Mouse (Mus musculus) liver, embryonic 16.5 days (tissue): ENCODE results near the gene Cacnb2. TPM values are rescaled to one million over a fixed set of nuclear protein-coding genes. Genes with fewer than 3 reads are reported as not detected.

Experiments used
- ATAC-seq: fragments of 200-750 bp; cut with Nextera tagmentation; 2 replicates; pipeline ENCODE4 v1.8.0; 2017; ENCODE audit warnings: low read depth, mild to moderate bottlenecking, moderate number of reproducible peaks, moderate library complexity
- H3K27ac ChIP-seq: fragments of 300-500 bp; sonication (generic); 2 replicates; pipeline ENCODE4 v1.5.1; 2014; ENCODE audit warnings: mild to moderate bottlenecking, low read length
- H3K27me3 ChIP-seq: fragments of 300-500 bp; sonication (generic); 2 replicates; pipeline ENCODE4 v1.6.1; 2014; ENCODE audit warnings: low read depth, low read length, mixed read lengths; ENCODE audit not compliant: control insufficient read depth, insufficient read depth
- H3K36me3 ChIP-seq: fragments of 300-500 bp; sonication (generic); 2 replicates; pipeline ENCODE4 v1.6.1; 2014; ENCODE audit warnings: mild to moderate bottlenecking; ENCODE audit not compliant: control insufficient read depth, insufficient read depth
- H3K4me1 ChIP-seq: fragments of 300-500 bp; sonication (generic); 2 replicates; pipeline ENCODE4 v1.6.1; 2014; ENCODE audit warnings: low read depth, low read length, mixed read lengths; ENCODE audit not compliant: control insufficient read depth
- H3K4me2 ChIP-seq: fragments of 300-500 bp; sonication (generic); 2 replicates; pipeline ENCODE4 v1.6.1; 2014; ENCODE audit warnings: low read depth, low read length, mixed read lengths
- H3K4me3 ChIP-seq: fragments of 300-500 bp; sonication (generic); 2 replicates; pipeline ENCODE4 v1.5.1; 2014; ENCODE audit warnings: low read depth, mild to moderate bottlenecking, low read length
- H3K9ac ChIP-seq: fragments of 300-500 bp; sonication (generic); 2 replicates; pipeline ENCODE4 v1.6.1; 2014; ENCODE audit warnings: low read depth, low read length
- H3K9me3 ChIP-seq: fragments of 300-500 bp; sonication (generic); replicated peaks from 2 replicates; pipeline ENCODE4 v1.6.1; 2016; ENCODE audit warnings: low read length; ENCODE audit not compliant: control insufficient read depth
- WGBS: fragments of 180-500 bp; shearing (Covaris S2); extraction: QIAGEN DNeasy Blood & Tissue Kit; methylation state at CpG from one replicate; pipeline ENCODE4 v1.1.7; 2014; ENCODE audit not compliant: insufficient replicate concordance; 5-methylcytosine and 5-hydroxymethylcytosine counted together
- polyA plus RNA-seq: library from polyadenylated mRNA; unstranded; fragments of >200 nt; fragmentation: Nextera tagmentation; extraction: Ambion mirVana; gene quantifications from 2 replicates; pipeline ENCODE4 v1.2.1, GENCODE M21; 2015

The Cacnb2 gene
- polyA plus RNA-seq, 1 experiment from 2014 or later = 0.26 TPM

- 77% methylated on average over 2 of the region's 2 CpGs for WGBS
- H3K9ac ChIP-seq = no peak overlapping the region
- no peaks in the 10 kb centered on the region for H3K4me1 ChIP-seq
- ATAC-seq = no peak
- H3K4me2 ChIP-seq = no peak overlapping the region
- H3K36me3 ChIP-seq = no peaks in the 10 kb centered on the region
- no peaks in the 10 kb centered on the region for H3K27me3 ChIP-seq
- H3K4me3 ChIP-seq = no peak overlapping the region
- H3K27ac ChIP-seq = no peak overlapping the region
- no peaks in the 10 kb centered on the region for H3K9me3 ChIP-seq
Measured at GRCm38 (mm10) chr2:14854054-14854453, 251.2 kb downstream of the Cacnb2 start.

- WGBS = 71% methylated on average over 1 of the region's 1 CpGs
- H3K27me3 ChIP-seq = no peaks in the 10 kb centered on the region
- H3K4me2 ChIP-seq = no peak overlapping the region
- no peak overlapping the region for H3K27ac ChIP-seq
- no peaks in the 10 kb centered on the region for H3K9me3 ChIP-seq
- H3K36me3 ChIP-seq = no peaks in the 10 kb centered on the region
- ATAC-seq = no peak
- H3K4me1 ChIP-seq = no peaks in the 10 kb centered on the region
- no peak overlapping the region for H3K4me3 ChIP-seq
- H3K9ac ChIP-seq = no peak overlapping the region
Measured at GRCm38 (mm10) chr2:14858301-14858700, 255.4 kb downstream of the Cacnb2 start.

DNA sequence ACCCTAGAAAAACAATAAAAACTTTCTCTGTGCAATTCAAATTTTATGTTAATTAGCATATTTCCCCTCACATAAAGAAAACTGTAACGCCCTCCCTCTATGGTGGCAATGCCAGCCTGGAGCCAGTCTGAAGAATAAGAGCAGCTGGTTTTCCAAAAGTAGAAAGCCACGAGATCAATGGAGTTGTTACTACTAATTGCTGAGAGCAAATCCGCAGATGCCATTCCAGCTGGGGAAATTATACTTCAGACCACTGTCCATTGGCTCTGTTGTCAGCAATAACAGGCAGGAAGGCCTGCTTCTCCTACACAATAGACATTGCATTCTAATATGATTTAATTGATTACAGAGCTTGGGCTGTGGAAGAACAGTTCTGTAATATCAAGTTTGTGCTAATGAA is 257.5 kb downstream of the Cacnb2 start:
- Histone ChIP-seq H3K36me3 (no peaks in the 10 kb centered on the region), H3K27me3 (no peaks in the 10 kb centered on the region), H3K9me3 (no peaks in the 10 kb centered on the region), H3K4me3 (no peak overlapping the region), H3K4me1 (no peaks in the 10 kb centered on the region), H3K9ac (no peak overlapping the region), H3K4me2 (no peak overlapping the region), H3K27ac (no peak overlapping the region)
- no peak for ATAC-seq
- 65% methylated on average over 3 of the region's 3 CpGs for WGBS

DNA sequence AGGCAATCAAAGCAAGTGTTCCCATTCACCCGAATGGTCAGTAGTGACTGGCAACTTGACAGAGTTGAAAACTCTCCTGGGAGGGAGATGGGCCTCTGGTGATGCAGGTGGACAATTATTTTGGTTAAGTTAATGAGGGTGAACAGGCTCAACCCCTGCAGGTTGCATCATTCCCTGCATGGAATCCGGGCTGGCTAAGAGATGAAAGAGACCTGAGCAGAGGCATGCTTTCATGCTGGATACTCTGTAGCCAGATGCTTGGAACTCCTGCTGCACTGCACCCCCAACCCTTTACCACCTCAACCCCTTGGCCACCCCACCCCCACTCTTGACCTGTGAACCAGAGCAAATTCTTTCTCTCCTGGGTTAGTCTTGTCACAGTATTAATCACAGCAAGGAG is 258.7 kb downstream of the Cacnb2 start:
- 42% methylated on average over 2 of the region's 2 CpGs for WGBS
- Histone ChIP-seq H3K4me3 (no peak overlapping the region), H3K27ac (no peak overlapping the region), H3K9me3 (no peaks in the 10 kb centered on the region), H3K27me3 (no peaks in the 10 kb centered on the region), H3K9ac (no peak overlapping the region), H3K36me3 (no peaks in the 10 kb centered on the region), H3K4me1 (no peaks in the 10 kb centered on the region), H3K4me2 (no peak overlapping the region)
- ATAC-seq = no peak

DNA sequence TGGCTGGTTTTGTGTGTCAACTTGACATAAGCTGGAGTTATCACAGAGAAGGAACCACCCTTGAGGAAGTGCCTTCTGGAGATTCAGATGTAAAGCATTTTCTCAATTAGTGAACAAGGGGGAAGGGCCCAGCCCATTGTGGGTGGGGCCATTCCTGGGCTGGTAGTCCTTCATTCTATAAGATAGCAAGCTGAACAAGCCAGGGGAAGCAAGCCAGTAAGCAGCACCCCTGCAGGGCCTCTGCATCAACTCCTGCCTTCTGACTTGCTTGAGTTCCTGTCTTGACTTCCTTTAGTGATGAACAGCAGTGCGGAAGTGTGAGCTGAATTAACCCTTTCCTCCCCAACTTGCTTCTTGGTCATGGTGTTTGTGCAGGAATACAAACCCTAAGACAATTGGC is 260.1 kb downstream of the Cacnb2 start:
- no peaks in the 10 kb centered on the region for H3K9me3 ChIP-seq
- H3K4me1 ChIP-seq = no peaks in the 10 kb centered on the region
- ATAC-seq = no peak
- H3K27me3 ChIP-seq = no peaks in the 10 kb centered on the region
- no peak overlapping the region for H3K27ac ChIP-seq
- H3K36me3 ChIP-seq = no peaks in the 10 kb centered on the region
- H3K4me3 ChIP-seq = no peak overlapping the region
- no peak overlapping the region for H3K9ac ChIP-seq
- WGBS = 20% methylated on average over 1 of the region's 1 CpGs
- H3K4me2 ChIP-seq = no peak overlapping the region

DNA sequence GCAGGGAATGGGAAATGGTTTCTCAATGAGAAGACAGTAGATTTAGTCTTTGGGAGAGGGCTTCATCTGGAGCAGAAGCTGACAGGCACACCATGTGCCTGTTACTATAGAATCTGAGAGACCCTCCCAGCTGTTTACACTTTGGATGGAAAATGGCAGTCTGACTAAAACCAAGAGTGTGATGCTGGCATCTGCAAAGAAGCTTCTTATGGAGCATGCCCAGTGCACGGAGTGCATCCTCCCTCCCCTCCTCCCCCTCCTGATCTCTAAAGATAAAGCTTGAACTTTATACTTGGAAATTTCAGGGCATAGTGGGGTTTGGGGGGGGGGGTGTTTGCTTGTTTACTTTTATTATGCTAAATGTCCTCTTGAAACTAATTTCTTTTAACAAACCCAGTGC is 270.2 kb downstream of the Cacnb2 start:
- no peaks in the 10 kb centered on the region for H3K36me3 ChIP-seq
- H3K9ac ChIP-seq = no peak overlapping the region
- no peaks in the 10 kb centered on the region for H3K9me3 ChIP-seq
- 36% methylated on average over 1 of the region's 1 CpGs for WGBS
- no peak overlapping the region for H3K4me2 ChIP-seq
- no peak overlapping the region for H3K27ac ChIP-seq
- H3K4me1 ChIP-seq = no peaks in the 10 kb centered on the region
- no peak for ATAC-seq
- H3K4me3 ChIP-seq = no peak overlapping the region
- no peaks in the 10 kb centered on the region for H3K27me3 ChIP-seq

GRCm38 (mm10) chr2:14873701-14874181 is 270.9 kb downstream of the Cacnb2 start:
- no peaks in the 10 kb centered on the region for H3K36me3 ChIP-seq
- H3K4me3 ChIP-seq = no peak overlapping the region
- WGBS = 55% methylated on average over 15 of the region's 15 CpGs
- H3K27me3 ChIP-seq = no peaks in the 10 kb centered on the region
- no peaks in the 10 kb centered on the region for H3K9me3 ChIP-seq
- H3K4me2 ChIP-seq = no peak overlapping the region
- no peak overlapping the region for H3K27ac ChIP-seq
- H3K4me1 ChIP-seq = no peaks in the 10 kb centered on the region
- ATAC-seq = no peak
- H3K9ac ChIP-seq = no peak overlapping the region

GRCm38 (mm10) chr2:14874281-14875037 is 271.6 kb downstream of the Cacnb2 start:
- Histone ChIP-seq H3K36me3 (no peaks in the 10 kb centered on the region), H3K4me1 (no peaks in the 10 kb centered on the region), H3K9me3 (no peaks in the 10 kb centered on the region), H3K9ac (no peak overlapping the region), H3K27ac (no peak overlapping the region), H3K4me3 (no peak overlapping the region), H3K27me3 (no peaks in the 10 kb centered on the region), H3K4me2 (no peak overlapping the region)
- WGBS = 60% methylated on average over 13 of the region's 13 CpGs
- ATAC-seq = no peak

DNA sequence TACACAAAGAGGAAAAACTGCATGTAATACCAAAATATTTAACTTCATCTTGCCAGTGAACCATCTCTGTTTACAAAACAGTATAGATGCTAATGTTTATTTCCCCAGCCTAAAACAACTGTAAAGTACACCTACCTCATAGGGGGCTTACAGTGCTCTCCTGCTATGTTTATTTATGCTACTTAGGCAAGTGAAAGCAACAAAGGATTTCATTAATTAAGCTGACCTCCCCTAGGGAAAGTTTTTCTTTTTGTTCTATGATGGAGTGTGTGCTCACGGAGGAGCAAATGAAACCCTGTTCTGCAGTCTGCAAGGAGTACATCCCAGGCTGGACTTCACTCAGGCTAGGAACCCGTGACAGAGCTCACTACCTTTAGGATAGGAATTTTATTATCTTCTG is 272.2 kb downstream of the Cacnb2 start:
- 58% methylated on average over 2 of the region's 2 CpGs for WGBS
- Histone ChIP-seq H3K27me3 (no peaks in the 10 kb centered on the region), H3K36me3 (no peaks in the 10 kb centered on the region), H3K9me3 (no peaks in the 10 kb centered on the region), H3K4me2 (no peak overlapping the region), H3K4me1 (no peaks in the 10 kb centered on the region), H3K4me3 (no peak overlapping the region), H3K9ac (no peak overlapping the region), H3K27ac (no peak overlapping the region)
- ATAC-seq = no peak
